Mouse (Mus musculus): ENCODE measurements around the gene Calr3.
A peak's percentile ranks its signal among the peaks of the same experiment; 100 is the strongest.

The Calr3 gene

DNA sequence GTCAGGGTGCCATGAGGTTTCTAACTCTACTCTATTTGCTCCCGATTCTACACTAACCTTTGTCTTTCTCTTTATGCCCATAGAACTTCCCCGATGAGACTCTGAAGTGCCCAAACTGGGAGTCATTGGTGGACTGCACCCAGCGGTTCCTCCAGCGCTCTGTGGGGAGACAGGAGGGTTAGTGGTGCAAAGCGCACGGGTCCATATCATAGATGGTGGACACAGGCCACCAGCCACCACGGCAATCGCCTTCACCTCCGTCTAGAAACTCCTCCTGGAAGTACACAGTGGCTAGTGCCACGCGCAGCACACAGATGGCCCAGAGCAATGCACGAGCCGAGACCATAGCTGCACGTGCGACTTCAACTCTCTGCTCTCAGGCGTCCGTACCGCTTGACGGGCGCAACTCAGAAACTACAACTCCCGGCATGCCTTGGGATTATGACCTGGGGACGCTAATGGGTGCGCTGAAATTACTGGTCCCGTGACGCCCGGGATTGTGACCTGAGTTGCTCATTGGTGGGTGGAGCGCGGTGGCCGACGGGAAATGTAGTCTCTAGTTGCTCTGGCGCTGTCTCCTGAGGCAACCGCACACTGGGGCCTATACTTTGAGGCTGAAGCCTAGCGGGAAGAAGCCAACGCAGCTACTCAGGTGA lies at the start of gene Calr3, which contains the start of gene 1700030K09Rik:
Gene Calr3 (minus strand): TSS at position 533 of the 656 bp plus-strand sequence.
Gene 1700030K09Rik (plus strand): TSS at position 543 of the 656 bp plus-strand sequence.
- peak; percentile 99 for DNase-seq (ENCODE audit: low read depth)

DNA sequence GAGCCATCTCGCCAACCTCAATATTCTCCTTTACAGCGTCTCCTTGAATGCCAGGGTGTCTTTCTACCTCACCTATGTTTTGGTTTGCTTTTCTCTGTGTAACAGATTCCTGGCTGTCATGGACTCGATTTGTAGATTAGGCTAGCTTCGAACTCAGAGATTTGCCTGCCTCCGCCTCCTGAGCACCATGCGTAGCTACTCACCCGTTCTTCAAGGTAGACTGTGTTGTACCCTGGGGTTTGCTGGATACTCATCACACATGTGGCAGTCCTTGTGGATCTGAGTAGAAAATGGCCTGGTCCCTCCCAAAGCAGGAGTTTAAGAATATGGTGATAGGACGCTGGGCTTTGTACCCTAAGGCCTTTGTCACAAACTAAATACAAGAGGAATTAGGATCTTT lies 49.7 kb upstream of the Calr3 start:
- no peak for DNase-seq (ENCODE audit: low read depth)

DNA sequence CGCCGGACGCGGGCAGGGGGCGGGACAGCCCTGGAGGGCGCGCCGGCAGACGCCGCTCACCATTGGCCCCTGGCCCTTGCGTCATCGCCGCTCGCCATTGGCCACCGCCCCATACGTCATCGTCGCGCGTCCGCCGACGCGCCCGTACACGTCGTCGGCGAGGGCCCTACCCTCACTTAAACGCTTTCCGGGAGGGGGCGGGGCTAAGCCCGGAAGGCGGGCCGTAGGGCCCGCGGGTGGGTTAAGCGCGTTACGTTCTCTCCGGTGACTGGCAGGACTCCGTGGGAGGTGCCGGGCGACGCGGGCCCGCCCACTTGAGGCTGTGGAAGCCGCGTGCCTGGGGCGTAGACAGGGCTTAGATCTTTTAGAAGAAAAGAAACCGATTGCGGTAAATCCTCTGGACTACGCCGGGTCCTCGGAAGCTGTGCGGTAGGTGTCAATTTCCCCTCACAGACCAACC lies 49.0 kb upstream of the Calr3 start:
- peak; percentile 97 for DNase-seq (ENCODE audit: low read depth)

DNA sequence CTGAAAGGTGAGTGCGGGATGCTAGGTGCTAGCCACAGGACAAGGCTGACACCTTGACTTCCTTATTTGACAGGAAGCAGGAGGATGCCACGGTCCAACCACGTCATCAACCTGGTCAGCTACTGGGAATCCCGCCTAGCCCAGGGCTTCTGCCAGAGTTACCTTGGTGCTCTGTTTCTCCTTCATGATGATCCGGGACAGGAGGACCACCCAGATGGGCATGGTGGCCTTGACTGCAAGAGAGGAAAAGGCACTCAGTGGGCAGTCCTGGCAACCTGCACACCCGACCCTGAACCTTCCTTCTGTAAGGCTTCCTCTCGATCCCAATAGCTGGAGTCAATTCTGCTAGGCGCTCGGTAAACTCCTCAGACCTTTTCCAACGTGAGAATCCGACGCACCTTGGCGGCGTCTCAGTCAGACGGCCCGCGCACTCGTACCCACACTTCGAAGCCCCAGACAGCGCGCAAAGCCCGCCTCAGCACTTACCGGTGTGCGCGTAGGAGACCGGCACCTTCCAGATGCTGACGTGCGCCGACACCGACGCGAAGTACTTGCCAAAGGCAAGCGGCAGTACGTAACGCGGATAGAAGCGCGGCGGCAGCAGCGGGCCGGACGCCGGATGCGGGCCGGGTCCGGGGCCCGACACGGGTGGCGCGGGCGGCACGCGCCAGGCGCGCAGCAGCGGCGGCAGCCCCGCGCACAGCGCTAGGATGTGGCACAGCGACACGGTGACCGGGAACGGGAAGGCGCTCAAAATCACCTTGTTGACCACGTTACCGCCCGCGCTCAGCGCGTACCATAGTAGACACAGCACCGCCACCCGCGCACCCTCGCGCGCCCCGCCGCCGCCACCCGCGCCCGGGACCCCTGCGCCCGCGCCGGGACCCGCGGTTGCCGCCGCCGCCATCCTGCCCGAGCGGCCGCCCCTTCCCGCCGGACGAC lies 48.3 kb upstream of the Calr3 start, which contains the start of gene Slc35e1:
Gene Slc35e1 (minus strand): TSS at position 935 of the 942 bp plus-strand sequence.
- DNase-seq (ENCODE audit: low read depth): no peak

DNA sequence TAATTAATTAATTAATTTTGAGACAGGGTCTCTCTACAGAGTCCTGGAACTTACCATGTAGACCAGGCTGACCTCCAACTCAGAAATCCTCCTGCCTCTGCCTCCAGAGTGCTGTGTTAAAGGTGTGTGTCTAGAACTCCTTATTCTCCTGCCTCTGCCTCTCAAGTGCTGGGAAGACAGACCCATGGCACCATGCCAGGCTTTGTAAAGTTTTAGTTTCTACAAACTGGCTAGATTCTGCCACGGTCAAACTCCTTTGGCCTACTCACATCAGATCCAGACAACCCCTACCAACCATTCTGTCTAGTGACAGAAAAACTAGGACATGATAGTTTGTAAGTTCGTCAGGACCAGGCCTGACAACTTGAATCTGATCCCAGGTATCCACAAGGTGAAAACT lies 47.3 kb upstream of the Calr3 start:
- no peak for DNase-seq (ENCODE audit: low read depth)

DNA sequence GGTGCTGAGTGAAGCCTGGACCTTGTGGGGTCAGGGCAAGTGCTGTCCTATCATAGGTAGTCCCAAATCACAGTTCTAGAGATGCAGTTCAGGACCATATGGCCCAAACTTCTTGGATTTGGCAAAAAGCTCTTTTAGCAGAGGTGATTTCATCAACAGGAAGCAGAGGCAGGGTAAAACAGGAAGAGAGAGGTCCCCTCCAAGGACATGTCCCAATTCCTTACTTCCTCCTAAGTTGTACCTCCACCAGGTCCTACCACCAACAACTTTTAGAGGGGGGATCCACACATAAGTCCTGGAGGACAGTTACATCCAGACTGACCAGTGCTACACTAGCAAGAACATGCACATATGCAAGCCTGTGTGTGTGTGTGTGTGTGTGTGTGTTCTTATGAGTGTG lies 43.3 kb upstream of the Calr3 start:
- no peak for DNase-seq (ENCODE audit: low read depth)

DNA sequence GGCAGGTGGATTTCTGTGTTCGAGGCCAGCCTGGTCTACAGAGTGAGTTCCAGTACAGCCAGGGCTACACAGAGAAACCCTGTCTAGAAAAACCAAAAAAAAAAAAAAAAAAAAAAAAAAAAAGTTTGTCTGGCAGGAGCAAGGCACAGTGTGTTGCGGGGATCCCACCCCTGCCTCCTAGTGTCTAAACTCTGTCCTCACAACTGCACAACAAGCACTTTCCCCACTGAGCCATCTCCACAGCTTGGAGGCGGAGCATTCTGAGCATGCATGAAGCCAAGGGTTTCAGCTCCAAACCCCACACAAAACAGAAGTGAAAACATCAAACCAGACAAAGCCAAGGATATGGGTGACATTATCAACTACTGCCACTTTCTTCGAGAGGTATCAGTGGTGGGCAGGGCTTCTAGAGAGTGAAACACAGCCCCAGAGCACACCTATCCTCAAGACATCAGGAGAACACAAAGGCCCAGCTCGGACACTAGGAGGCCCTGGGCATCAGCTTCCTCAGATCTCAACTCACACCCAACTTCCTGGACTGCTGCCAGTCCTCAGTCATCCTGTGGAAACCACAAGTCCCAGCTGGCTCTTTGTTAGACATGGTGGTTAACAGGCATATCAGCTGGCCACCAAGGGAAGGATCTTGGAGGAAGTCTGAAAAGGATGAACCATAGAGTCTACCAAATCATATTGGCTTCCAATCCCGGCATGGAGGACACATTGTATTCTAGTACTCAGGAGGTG lies 42.0 kb upstream of the Calr3 start:
- no peak for DNase-seq (ENCODE audit: low read depth)

DNA sequence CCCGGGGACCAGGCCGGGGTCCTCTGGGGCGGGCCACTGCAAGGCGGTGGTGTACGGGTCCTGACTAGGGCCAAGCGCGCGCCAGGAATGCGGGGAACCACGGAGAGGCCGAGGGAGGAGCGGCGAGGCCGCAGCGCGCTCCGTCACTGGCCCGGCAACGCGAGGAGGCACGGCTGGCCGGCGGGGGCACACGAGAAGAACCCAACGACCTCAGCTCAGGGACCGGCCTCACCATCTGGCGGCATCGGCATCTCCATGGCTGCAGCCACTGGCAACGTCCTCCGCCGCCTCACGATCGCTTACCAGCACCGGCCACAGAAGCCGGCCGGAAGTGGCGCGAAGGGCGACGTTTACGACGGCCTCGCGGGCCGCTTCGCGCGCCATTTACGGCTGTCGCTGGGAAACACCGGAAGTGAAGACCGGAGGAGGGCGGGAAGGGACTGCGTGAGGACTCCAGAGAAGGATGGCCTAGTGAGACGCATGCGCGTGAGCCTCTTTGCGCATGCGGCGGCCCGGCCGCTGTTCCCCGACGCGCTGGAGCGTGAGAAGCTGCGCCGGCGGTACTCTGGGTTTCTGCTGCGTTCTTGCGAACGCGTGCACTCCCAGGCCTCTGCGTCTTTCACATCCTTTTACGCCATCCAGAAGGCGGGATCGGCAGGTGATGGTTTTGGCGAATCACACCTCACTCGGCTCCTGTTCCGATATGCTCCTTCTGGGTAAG lies 31.3 kb upstream of the Calr3 start, which contains the start of gene Cherp:
Gene Cherp (minus strand): TSS at position 401 of the 721 bp plus-strand sequence.
- peak; percentile 95 for DNase-seq (ENCODE audit: low read depth)

DNA sequence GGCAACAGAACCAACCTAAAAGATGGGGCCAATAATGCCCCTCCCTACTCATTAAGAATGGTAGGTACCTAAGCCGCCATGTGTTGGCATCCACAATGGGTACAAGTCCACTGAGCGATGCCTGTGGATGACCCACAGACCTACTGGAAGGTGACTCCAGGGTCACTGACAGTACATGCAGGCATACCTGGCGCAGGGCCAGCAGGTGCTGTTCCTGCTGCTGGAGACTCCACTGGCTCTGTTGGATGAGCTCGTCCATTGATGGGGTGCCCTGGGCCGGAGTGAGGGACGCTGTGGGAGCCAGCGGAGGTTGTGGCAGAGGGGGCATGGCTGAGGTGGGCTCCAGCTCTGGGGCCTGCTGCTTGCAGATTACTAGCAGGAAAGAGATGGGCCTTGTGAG lies 27.0 kb upstream of the Calr3 start:
- no peak for DNase-seq (ENCODE audit: low read depth)

DNA sequence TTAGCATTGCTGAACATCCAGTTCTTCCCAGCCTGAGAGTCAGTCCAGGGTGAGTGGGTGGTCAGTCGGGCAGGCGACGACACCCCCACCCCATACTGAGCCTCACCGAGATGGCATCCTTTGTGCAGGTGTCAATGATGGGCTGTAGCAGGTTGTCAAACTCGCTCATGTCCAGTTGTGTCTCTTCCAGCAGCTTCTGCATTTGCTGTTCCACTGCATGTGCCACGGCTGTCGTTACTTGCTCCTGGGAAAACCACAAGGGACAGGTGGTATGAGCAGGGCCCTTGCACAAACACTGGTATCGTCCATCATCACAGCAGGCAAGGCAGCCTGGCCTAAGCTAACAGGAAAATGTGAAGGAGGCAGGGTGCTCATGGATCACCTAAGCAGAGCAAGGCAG lies 26.3 kb upstream of the Calr3 start:
- no peak for DNase-seq (ENCODE audit: low read depth)

DNA sequence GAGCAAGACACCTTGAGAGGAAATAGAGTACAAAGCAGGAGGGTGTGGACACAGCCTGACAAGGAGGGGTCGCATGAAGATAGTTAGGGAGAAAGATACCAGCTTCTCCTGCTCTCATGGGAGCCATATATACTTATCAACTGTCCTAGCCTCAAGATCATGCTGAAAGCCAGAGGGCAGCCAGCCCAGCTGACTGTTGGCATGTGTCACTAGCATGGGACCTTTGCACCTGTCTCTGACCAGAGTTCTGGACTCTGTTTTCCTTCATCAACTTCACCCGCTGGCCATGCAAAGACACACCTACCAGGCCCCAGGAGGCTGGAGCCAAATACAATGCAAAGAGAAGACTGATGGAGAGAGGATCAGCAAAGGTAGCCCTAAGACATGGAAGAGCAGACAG lies 25.6 kb upstream of the Calr3 start:
- no peak for DNase-seq (ENCODE audit: low read depth)

DNA sequence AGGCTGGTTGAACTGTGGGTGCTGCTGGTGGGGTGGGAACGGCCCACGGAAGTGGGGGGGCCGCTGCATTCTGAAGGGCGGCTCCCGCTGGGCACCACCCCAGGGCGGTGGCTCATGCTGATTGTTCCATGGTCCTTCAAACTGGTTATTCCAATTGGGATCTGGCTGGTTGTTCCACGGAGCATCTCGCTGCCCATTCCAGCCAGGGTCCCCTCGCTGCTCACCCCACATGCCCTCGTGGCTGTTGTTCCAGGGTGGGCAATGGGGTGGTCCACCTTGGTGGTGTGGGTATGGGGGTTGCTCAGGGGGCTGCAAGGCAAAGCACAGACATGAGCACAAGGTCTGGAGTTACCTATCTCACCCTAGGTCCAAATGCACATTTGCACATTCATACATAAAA lies 20.5 kb upstream of the Calr3 start:
- no peak for DNase-seq (ENCODE audit: low read depth)

DNA sequence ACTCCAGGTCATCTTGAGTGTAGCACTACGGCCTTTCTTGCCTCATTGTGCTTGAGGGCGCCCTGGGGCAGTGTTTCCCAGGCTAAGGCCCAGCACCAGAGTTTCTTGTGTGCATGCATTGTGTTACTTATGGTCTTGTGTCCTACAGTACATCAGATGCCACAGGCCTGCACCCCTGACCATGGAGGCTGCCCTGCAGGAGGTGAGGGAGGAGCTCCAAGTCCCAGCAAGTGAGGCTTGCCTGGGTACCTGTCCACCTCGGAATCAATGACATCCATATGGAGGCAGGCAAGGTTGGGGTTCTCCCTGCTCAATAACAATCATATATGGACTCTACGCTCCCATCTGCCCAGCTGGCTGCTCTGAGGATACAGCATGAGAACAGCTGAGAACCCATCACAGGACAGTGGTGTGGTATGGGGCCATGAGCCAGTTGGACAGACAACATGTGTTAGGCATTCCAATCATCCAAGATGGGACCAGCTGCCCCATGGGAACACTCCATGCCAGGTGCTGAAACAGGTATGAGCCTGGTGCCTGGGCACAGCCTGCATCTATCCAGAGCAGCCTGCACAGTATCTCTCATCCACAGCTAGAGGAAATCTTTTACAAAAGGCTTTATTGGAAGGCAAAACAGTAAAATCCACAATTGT lies 16.3 kb upstream of the Calr3 start:
- no peak for DNase-seq (ENCODE audit: low read depth)

DNA sequence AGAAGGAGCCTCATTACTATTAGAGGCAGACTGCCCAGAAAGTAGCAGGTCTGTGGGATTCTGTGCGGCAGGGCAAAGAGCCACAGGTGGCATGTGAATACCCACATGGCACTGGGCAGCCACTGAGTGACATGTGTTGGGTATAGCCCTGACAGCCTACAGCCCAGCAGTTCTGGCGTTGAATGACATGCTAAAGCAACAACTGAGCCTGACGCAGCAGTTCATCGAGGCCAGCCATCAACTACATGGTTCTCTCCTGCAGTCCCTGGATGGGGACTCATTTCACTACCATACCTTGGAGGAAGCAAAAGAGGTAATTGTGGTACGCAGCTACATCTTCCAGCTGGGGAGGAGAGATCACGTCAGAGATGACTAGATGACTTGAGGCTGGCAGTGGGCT lies 14.8 kb upstream of the Calr3 start:
- DNase-seq (ENCODE audit: low read depth): no peak

DNA sequence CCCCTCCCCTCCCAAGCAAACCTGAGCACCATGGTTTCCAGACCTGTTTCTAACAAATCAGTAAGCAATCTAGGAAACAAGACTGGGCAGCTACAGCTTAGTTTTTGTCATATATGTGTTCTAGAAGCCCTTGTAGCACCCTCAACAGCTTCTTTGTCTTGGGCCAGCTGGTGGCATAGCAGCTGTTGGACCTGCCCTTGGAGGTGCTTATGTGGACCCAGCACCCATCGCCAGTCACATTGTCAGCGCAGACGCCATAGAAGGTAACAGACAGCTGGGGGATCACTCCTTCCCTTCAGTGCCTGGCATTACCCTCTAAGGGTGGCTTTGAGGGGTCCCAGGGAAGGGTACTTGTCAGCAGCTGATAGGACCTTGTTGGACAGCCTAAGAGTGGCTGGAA lies 14.1 kb upstream of the Calr3 start:
- DNase-seq (ENCODE audit: low read depth): no peak

DNA sequence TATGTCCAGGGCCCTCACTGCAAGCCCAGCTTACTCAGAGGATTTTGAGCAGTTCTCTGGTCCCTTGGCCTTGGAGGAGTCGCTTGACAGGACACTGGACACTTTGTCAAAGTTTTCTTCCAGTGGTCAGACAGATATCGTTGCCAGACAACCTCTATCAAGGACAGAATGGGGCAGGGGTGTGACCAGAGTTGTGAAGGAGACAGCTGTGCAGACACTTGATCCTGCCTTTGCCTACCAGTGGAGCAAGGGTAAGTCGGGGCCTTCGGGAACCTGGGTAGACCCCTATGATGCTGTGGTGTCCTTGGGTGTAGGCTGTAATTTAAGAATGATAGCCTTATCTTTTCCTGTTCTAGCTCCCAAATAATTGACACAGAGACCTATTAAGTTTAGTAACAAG lies 11.6 kb upstream of the Calr3 start:
- DNase-seq (ENCODE audit: low read depth): no peak

DNA sequence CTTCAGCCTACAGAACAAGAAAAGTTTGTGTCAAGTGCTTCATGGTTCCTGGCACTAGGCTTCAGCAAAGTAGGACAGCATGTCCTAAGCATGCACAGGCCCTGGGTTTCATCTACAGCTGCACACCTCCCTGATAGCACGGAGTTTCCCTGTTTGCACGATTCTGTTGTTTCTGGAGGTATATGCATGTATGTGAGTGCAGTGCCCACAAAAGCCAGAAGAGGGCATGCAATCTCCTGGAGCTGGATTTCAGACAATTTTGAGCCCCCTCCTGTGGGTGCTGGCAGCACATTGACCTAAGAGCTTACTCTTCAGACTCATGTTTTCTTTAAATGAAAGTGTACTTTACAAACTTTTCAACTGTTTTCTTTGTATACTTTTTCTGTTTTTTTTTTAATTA lies 10.2 kb upstream of the Calr3 start:
- DNase-seq (ENCODE audit: low read depth): no peak

DNA sequence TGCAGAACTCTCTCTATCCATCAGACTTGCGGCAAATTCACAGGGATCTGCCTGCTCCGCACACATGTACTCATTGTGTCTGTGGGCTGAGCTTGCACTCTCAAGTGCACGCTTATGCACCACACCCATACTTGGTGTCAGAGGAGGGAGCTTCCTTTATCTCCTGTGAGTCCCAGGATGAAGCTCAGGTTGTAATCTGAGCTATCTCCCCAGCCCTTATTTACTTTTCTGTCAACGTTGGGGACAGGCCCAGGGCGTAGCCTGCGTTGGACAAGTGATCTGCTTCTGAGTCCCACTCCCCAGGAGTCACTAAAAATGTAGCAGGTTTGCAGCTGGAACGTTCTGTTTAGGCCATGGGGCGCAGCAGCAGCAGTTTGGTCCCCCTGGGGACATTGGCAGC lies 7.8 kb upstream of the Calr3 start:
- no peak for DNase-seq (ENCODE audit: low read depth)

DNA sequence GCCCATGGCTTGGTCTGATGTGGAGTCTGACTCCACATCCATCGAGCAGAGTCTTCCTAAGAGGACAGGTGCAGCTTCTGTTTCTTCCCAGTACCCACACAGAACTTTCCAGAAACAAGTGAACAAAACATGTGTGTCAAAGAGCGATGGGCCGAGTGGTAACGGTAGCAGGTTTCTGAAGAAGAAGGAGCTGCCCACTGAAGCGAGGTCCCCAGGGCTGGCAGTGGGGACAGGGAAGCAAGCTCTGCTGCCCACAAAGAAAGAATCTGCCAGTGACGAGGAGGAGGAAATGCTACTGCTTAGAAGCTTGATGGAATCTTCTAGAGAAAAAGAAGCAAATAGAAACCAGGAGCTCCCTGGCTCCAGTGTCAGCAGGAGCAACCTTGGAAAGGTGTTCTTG lies 1.4 kb upstream of the Calr3 start:
- DNase-seq (ENCODE audit: low read depth): no peak

DNA sequence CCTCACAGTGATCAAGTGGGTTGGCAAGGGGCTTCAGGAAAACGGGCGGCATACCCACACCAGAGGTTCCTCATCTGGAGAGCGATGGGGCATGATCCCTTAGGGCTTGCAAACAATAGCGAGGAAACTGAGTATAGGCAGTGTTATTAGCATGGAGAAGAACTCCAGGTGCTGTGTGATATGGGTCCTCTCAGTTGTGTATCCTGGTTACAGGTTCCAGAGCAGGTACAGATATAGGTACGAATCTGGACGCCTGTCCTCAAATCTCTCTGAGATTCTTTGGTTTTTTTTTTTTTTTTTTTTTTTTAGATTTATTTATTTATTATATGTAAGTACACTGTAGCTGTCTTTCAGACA lies 302 bp upstream of the Calr3 start:
- no peak for DNase-seq (ENCODE audit: low read depth)

All from c-Kit-positive CD71-positive TER-119-negative erythroid progenitor cells, embryonic 14.5 days (primary cell).